Mouse (Mus musculus): Measurements from ENCODE around the gene Dpf2.

The Dpf2 gene

GRCm38 (mm10) chr19:5937095-5937835 is 24.5 kb upstream of the Dpf2 start:
- DNase-seq (ENCODE audit: low spot score in 2 of 2): no peak

- DNase-seq (ENCODE audit: low spot score in 2 of 2): no peak
Measured at GRCm38 (mm10) chr19:5935691-5936090, 22.9 kb upstream of the Dpf2 start.

GRCm38 (mm10) chr19:5935266-5935665 is 22.5 kb upstream of the Dpf2 start:
- DNase-seq (ENCODE audit: low spot score in 2 of 2): no peak

- no peak for DNase-seq (ENCODE audit: low spot score in 2 of 2)
Measured at GRCm38 (mm10) chr19:5929634-5930596, 17.1 kb upstream of the Dpf2 start.

GRCm38 (mm10) chr19:5928546-5928945 is 15.7 kb upstream of the Dpf2 start:
- DNase-seq (ENCODE audit: low spot score in 2 of 2): no peak

GRCm38 (mm10) chr19:5928104-5928503 is 15.3 kb upstream of the Dpf2 start:
- no peak for DNase-seq (ENCODE audit: low spot score in 2 of 2)

- DNase-seq (ENCODE audit: low spot score in 2 of 2): no peak
Measured at GRCm38 (mm10) chr19:5927532-5927931, 14.7 kb upstream of the Dpf2 start.

GRCm38 (mm10) chr19:5927026-5927425 is 14.2 kb upstream of the Dpf2 start:
- DNase-seq (ENCODE audit: low spot score in 2 of 2): no peak

- no peak for DNase-seq (ENCODE audit: low spot score in 2 of 2)
Measured at GRCm38 (mm10) chr19:5925311-5925855, 12.6 kb upstream of the Dpf2 start.

GRCm38 (mm10) chr19:5924713-5925093 is 11.9 kb upstream of the Dpf2 start, which contains the start of gene Cdc42ep2:
TSS of gene Cdc42ep2 (minus strand) at chr19:5924816.
- peak; percentile 78 to 90 for DNase-seq (ENCODE audit: low spot score in 2 of 2)

GRCm38 (mm10) chr19:5923990-5924712 is 11.3 kb upstream of the Dpf2 start:
- DNase-seq (ENCODE audit: low spot score in 2 of 2): peak; percentile 72 to 88

GRCm38 (mm10) chr19:5922963-5923362 is 10.2 kb upstream of the Dpf2 start:
- DNase-seq (ENCODE audit: low spot score in 2 of 2): no peak

- no peak for DNase-seq (ENCODE audit: low spot score in 2 of 2)
Measured at GRCm38 (mm10) chr19:5922119-5922942, 9.5 kb upstream of the Dpf2 start.

- DNase-seq (ENCODE audit: low spot score in 2 of 2): no peak
Measured at GRCm38 (mm10) chr19:5921715-5922114, 8.9 kb upstream of the Dpf2 start.

- peak; percentile 98 for DNase-seq (ENCODE audit: low spot score in 2 of 2)
Measured at GRCm38 (mm10) chr19:5912103-5913006, 455 bp downstream of the Dpf2 start.

- DNase-seq (ENCODE audit: low spot score in 2 of 2): no peak
Measured at GRCm38 (mm10) chr19:5911430-5912102, 1.2 kb downstream of the Dpf2 start.

- DNase-seq (ENCODE audit: low spot score in 2 of 2): no peak
Measured at GRCm38 (mm10) chr19:5910221-5910620, 2.6 kb downstream of the Dpf2 start.

GRCm38 (mm10) chr19:5907275-5907674 is 5.5 kb downstream of the Dpf2 start:
- DNase-seq (ENCODE audit: low spot score in 2 of 2): no peak

GRCm38 (mm10) chr19:5894002-5894678 is 18.7 kb downstream of the Dpf2 start, which contains the start of gene Tigd3:
TSS of gene Tigd3 (minus strand) at chr19:5894149.
- peak; percentile 92 to 94 for DNase-seq (ENCODE audit: low spot score in 2 of 2)

Measured in frontal cortex, postnatal 14 days (tissue).